Mouse (Mus musculus): ENCODE data around the gene Scand1. TPM values are rescaled to one million over a fixed set of nuclear protein-coding genes. Genes with fewer than 3 reads are reported as not detected.

Gene Scand1
- polyA plus RNA-seq, 1 experiment from 2014 or later: 87.2 TPM

- 89% methylated on average over 4 of the region's 4 CpGs for WGBS
Measured at GRCm38 (mm10) chr2:156340078-156340477, 27.6 kb upstream of the Scand1 start.

GRCm38 (mm10) chr2:156331446-156331965 is 19.0 kb upstream of the Scand1 start:
- Histone ChIP-seq H3K9me3 (ENCODE audit: control insufficient read depth, low read length) (no peaks in the 10 kb centered on the region), H3K4me2 (replicated peaks; ENCODE audit: low read depth, low read length) (no peak overlapping the region), H3K4me3 (ENCODE audit: low read depth, low read length) (no peak overlapping the region), H3K27me3 (ENCODE audit: control insufficient read depth, insufficient read depth, low read length) (no peaks in the 10 kb centered on the region), H3K9ac (ENCODE audit: low read depth, low read length) (no peak overlapping the region), H3K4me1 (replicated peaks; ENCODE audit: control insufficient read depth, insufficient read depth, low read length) (no peaks in the 10 kb centered on the region), H3K36me3 (ENCODE audit: control insufficient read depth, insufficient read depth, low read length) (no peaks in the 10 kb centered on the region), H3K27ac (ENCODE audit: low read depth, low read length) (no peak overlapping the region)
- 84% methylated on average over 7 of the region's 7 CpGs for WGBS
- ATAC-seq (ENCODE audit: low FRiP score) (no peak), DNase-seq (ENCODE audit: low spot score) (no peak)

More at GRCm38 (mm10) chr2:156340078-156340477, 27.6 kb upstream of the Scand1 start:
- Histone ChIP-seq H3K4me1 (replicated peaks; ENCODE audit: control insufficient read depth, insufficient read depth, low read length) (no peaks in the 10 kb centered on the region), H3K9me3 (ENCODE audit: control insufficient read depth, low read length) (no peaks in the 10 kb centered on the region), H3K4me2 (replicated peaks; ENCODE audit: low read depth, low read length) (no peak overlapping the region), H3K27me3 (ENCODE audit: control insufficient read depth, insufficient read depth, low read length) (no peaks in the 10 kb centered on the region), H3K36me3 (ENCODE audit: control insufficient read depth, insufficient read depth, low read length) (no peaks in the 10 kb centered on the region), H3K4me3 (ENCODE audit: low read depth, low read length) (no peak overlapping the region), H3K9ac (ENCODE audit: low read depth, low read length) (no peak overlapping the region), H3K27ac (ENCODE audit: low read depth, low read length) (no peak overlapping the region)
- no peak for DNase-seq (ENCODE audit: low spot score)
- no peak for ATAC-seq (ENCODE audit: low FRiP score)

- Histone ChIP-seq H3K4me3 (ENCODE audit: low read depth, low read length) (no peak overlapping the region), H3K4me1 (replicated peaks; ENCODE audit: control insufficient read depth, insufficient read depth, low read length) (no peaks in the 10 kb centered on the region), H3K27ac (ENCODE audit: low read depth, low read length) (no peak overlapping the region), H3K27me3 (ENCODE audit: control insufficient read depth, insufficient read depth, low read length) (no peaks in the 10 kb centered on the region), H3K36me3 (ENCODE audit: control insufficient read depth, insufficient read depth, low read length) (no peaks in the 10 kb centered on the region), H3K9ac (ENCODE audit: low read depth, low read length) (no peak overlapping the region), H3K4me2 (replicated peaks; ENCODE audit: low read depth, low read length) (no peak overlapping the region), H3K9me3 (ENCODE audit: control insufficient read depth, low read length) (no peaks in the 10 kb centered on the region)
- no peak for DNase-seq (ENCODE audit: low spot score)
- 70% methylated on average over 1 of the region's 1 CpGs for WGBS
- no peak for ATAC-seq (ENCODE audit: low FRiP score)
Measured at GRCm38 (mm10) chr2:156330681-156331080, 18.2 kb upstream of the Scand1 start.

GRCm38 (mm10) chr2:156324681-156325080 is 12.2 kb upstream of the Scand1 start:
- Histone ChIP-seq H3K4me2 (replicated peaks; ENCODE audit: low read depth, low read length) (no peak overlapping the region), H3K4me3 (ENCODE audit: low read depth, low read length) (no peak overlapping the region), H3K27me3 (ENCODE audit: control insufficient read depth, insufficient read depth, low read length) (no peaks in the 10 kb centered on the region), H3K9me3 (ENCODE audit: control insufficient read depth, low read length) (no peaks in the 10 kb centered on the region), H3K27ac (ENCODE audit: low read depth, low read length) (no peak overlapping the region), H3K36me3 (ENCODE audit: control insufficient read depth, insufficient read depth, low read length) (no peaks in the 10 kb centered on the region), H3K4me1 (replicated peaks; ENCODE audit: control insufficient read depth, insufficient read depth, low read length) (no peaks in the 10 kb centered on the region), H3K9ac (ENCODE audit: low read depth, low read length) (no peak overlapping the region)
- WGBS: 47% methylated on average over 5 of the region's 5 CpGs
- ATAC-seq (ENCODE audit: low FRiP score) (no peak), DNase-seq (ENCODE audit: low spot score) (no peak)

- Histone ChIP-seq H3K9ac (ENCODE audit: low read depth, low read length) (no peak overlapping the region), H3K9me3 (ENCODE audit: control insufficient read depth, low read length) (no peaks in the 10 kb centered on the region), H3K36me3 (ENCODE audit: control insufficient read depth, insufficient read depth, low read length) (no peaks in the 10 kb centered on the region), H3K4me3 (ENCODE audit: low read depth, low read length) (no peak overlapping the region), H3K4me1 (replicated peaks; ENCODE audit: control insufficient read depth, insufficient read depth, low read length) (no peaks in the 10 kb centered on the region), H3K27ac (ENCODE audit: low read depth, low read length) (no peak overlapping the region), H3K27me3 (ENCODE audit: control insufficient read depth, insufficient read depth, low read length) (no peaks in the 10 kb centered on the region), H3K4me2 (replicated peaks; ENCODE audit: low read depth, low read length) (no peak overlapping the region)
- 75% methylated on average over 6 of the region's 6 CpGs for whole genome bisulfite sequencing
- DNase-seq (ENCODE audit: low spot score) (no peak), ATAC-seq (ENCODE audit: low FRiP score) (no peak)
Measured at GRCm38 (mm10) chr2:156324116-156324588, 11.6 kb upstream of the Scand1 start.

GRCm38 (mm10) chr2:156321538-156321937 is 9.0 kb upstream of the Scand1 start:
- no peak overlapping the region for H3K27ac ChIP-seq (ENCODE audit: low read depth, low read length)
- ATAC-seq (ENCODE audit: low FRiP score): no peak
- H3K4me1 ChIP-seq (replicated peaks; ENCODE audit: control insufficient read depth, insufficient read depth, low read length): no peaks in the 10 kb centered on the region
- H3K36me3 ChIP-seq (ENCODE audit: control insufficient read depth, insufficient read depth, low read length): no peaks in the 10 kb centered on the region
- 90% methylated on average over 6 of the region's 6 CpGs for WGBS
- H3K4me3 ChIP-seq (ENCODE audit: low read depth, low read length): no peak overlapping the region
- no peaks in the 10 kb centered on the region for H3K9me3 ChIP-seq (ENCODE audit: control insufficient read depth, low read length)
- H3K4me2 ChIP-seq (replicated peaks; ENCODE audit: low read depth, low read length): no peak overlapping the region
- H3K27me3 ChIP-seq (ENCODE audit: control insufficient read depth, insufficient read depth, low read length): no peaks in the 10 kb centered on the region
- DNase-seq (ENCODE audit: low spot score): no peak
- no peak overlapping the region for H3K9ac ChIP-seq (ENCODE audit: low read depth, low read length)

GRCm38 (mm10) chr2:156318491-156318890 is 6.0 kb upstream of the Scand1 start:
- Histone ChIP-seq H3K27ac (ENCODE audit: low read depth, low read length) (no peak overlapping the region), H3K36me3 (ENCODE audit: control insufficient read depth, insufficient read depth, low read length) (no peaks in the 10 kb centered on the region), H3K4me2 (replicated peaks; ENCODE audit: low read depth, low read length) (no peak overlapping the region), H3K4me3 (ENCODE audit: low read depth, low read length) (no peak overlapping the region), H3K9me3 (ENCODE audit: control insufficient read depth, low read length) (no peaks in the 10 kb centered on the region), H3K27me3 (ENCODE audit: control insufficient read depth, insufficient read depth, low read length) (no peaks in the 10 kb centered on the region), H3K4me1 (replicated peaks; ENCODE audit: control insufficient read depth, insufficient read depth, low read length) (no peaks in the 10 kb centered on the region), H3K9ac (ENCODE audit: low read depth, low read length) (no peak overlapping the region)
- DNase-seq (ENCODE audit: low spot score): no peak
- ATAC-seq (ENCODE audit: low FRiP score): no peak

GRCm38 (mm10) chr2:156314811-156315210 is 2.3 kb upstream of the Scand1 start:
- no peak overlapping the region for H3K4me3 ChIP-seq (ENCODE audit: low read depth, low read length)
- WGBS: 91% methylated on average over 6 of the region's 6 CpGs
- no peak for ATAC-seq (ENCODE audit: low FRiP score)
- no peaks in the 10 kb centered on the region for H3K27me3 ChIP-seq (ENCODE audit: control insufficient read depth, insufficient read depth, low read length)
- H3K27ac ChIP-seq (ENCODE audit: low read depth, low read length): no peak overlapping the region
- H3K4me2 ChIP-seq (replicated peaks; ENCODE audit: low read depth, low read length): no peak overlapping the region
- no peaks in the 10 kb centered on the region for H3K9me3 ChIP-seq (ENCODE audit: control insufficient read depth, low read length)
- no peaks in the 10 kb centered on the region for H3K4me1 ChIP-seq (replicated peaks; ENCODE audit: control insufficient read depth, insufficient read depth, low read length)
- H3K9ac ChIP-seq (ENCODE audit: low read depth, low read length): no peak overlapping the region
- H3K36me3 ChIP-seq (ENCODE audit: control insufficient read depth, insufficient read depth, low read length): no peaks in the 10 kb centered on the region
- no peak for DNase-seq (ENCODE audit: low spot score)

- Histone ChIP-seq H3K9me3 (ENCODE audit: control insufficient read depth, low read length) (no peaks in the 10 kb centered on the region), H3K27ac (ENCODE audit: low read depth, low read length) (no peak overlapping the region), H3K4me3 (ENCODE audit: low read depth, low read length) (peak overlapping the region; percentile 91), H3K4me1 (replicated peaks; ENCODE audit: control insufficient read depth, insufficient read depth, low read length) (no peaks in the 10 kb centered on the region), H3K4me2 (replicated peaks; ENCODE audit: low read depth, low read length) (peak overlapping the region; percentile 87), H3K27me3 (ENCODE audit: control insufficient read depth, insufficient read depth, low read length) (no peaks in the 10 kb centered on the region), H3K9ac (ENCODE audit: low read depth, low read length) (peak overlapping the region; percentile 98; the same call in 1 of the 2 replicates), H3K36me3 (ENCODE audit: control insufficient read depth, insufficient read depth, low read length) (no peaks in the 10 kb centered on the region)
- DNase-seq (ENCODE audit: low spot score) (no peak), ATAC-seq (ENCODE audit: low FRiP score) (no peak)
- WGBS: 58% methylated on average over 3 of the region's 3 CpGs
Measured at GRCm38 (mm10) chr2:156313153-156313552, 649 bp upstream of the Scand1 start.
